Mouse (Mus musculus) natural killer cell, adult 2 months (primary cell): ENCODE data around the gene 1700025G04Rik.

Experiments
- DNase-seq, 2 experiments: peaks; one replicate each; pipeline ENCODE4 v3.0.0; 2022; ENCODE audit warnings: low spot score in 2 of 2

Gene 1700025G04Rik

GRCm38 (mm10) chr1:152033731-152034130 lies 56.2 kb downstream of the 1700025G04Rik start:
- no peak for DNase-seq

GRCm38 (mm10) chr1:152032144-152032543 lies 57.8 kb downstream of the 1700025G04Rik start:
- DNase-seq: no peak

GRCm38 (mm10) chr1:152030546-152030945 lies 59.4 kb downstream of the 1700025G04Rik start:
- no peak for DNase-seq

- no peak for DNase-seq
Observed at GRCm38 (mm10) chr1:152028718-152029117, 61.2 kb downstream of the 1700025G04Rik start.

GRCm38 (mm10) chr1:152026762-152027161 lies 63.2 kb downstream of the 1700025G04Rik start:
- no peak for DNase-seq

GRCm38 (mm10) chr1:152025308-152025707 lies 64.6 kb downstream of the 1700025G04Rik start:
- no peak for DNase-seq

- DNase-seq: no peak
Observed at GRCm38 (mm10) chr1:152024019-152024787, 65.7 kb downstream of the 1700025G04Rik start.

- no peak for DNase-seq
Observed at GRCm38 (mm10) chr1:152020812-152021211, 69.1 kb downstream of the 1700025G04Rik start.

- no peak for DNase-seq
Observed at GRCm38 (mm10) chr1:152020070-152020469, 69.9 kb downstream of the 1700025G04Rik start.

GRCm38 (mm10) chr1:152019196-152019595 lies 70.7 kb downstream of the 1700025G04Rik start:
- DNase-seq: peak; percentile 69 to 76

GRCm38 (mm10) chr1:152018322-152018721 lies 71.6 kb downstream of the 1700025G04Rik start:
- DNase-seq: no peak

- DNase-seq: no peak
Observed at GRCm38 (mm10) chr1:152016663-152017062, 73.3 kb downstream of the 1700025G04Rik start.

- peak; percentile 16 to 36 for DNase-seq
Observed at GRCm38 (mm10) chr1:152015555-152016125, 74.3 kb downstream of the 1700025G04Rik start.

GRCm38 (mm10) chr1:152011741-152012140 lies 78.2 kb downstream of the 1700025G04Rik start:
- no peak for DNase-seq

- peak; percentile 78 to 82 for DNase-seq
Observed at GRCm38 (mm10) chr1:152010251-152010980, 79.5 kb downstream of the 1700025G04Rik start.

- DNase-seq: peak; percentile 76 to 87
Observed at GRCm38 (mm10) chr1:152008473-152008991, 81.4 kb downstream of the 1700025G04Rik start.

GRCm38 (mm10) chr1:152006529-152006928 lies 83.4 kb downstream of the 1700025G04Rik start:
- peak in 1 of 2 experiments; percentile 26 for DNase-seq

- no peak for DNase-seq
Observed at GRCm38 (mm10) chr1:152004509-152004908, 85.4 kb downstream of the 1700025G04Rik start.

- no peak for DNase-seq
Observed at GRCm38 (mm10) chr1:152000461-152000860, 89.5 kb downstream of the 1700025G04Rik start.

- DNase-seq: no peak
Observed at GRCm38 (mm10) chr1:151999424-151999842, 90.5 kb downstream of the 1700025G04Rik start.

- no peak for DNase-seq
Observed at GRCm38 (mm10) chr1:151998721-151999206, 91.2 kb downstream of the 1700025G04Rik start.

- no peak for DNase-seq
Observed at GRCm38 (mm10) chr1:151997591-151997990, 92.3 kb downstream of the 1700025G04Rik start.
